Mouse (Mus musculus) adrenal gland, postnatal 14 days (tissue): Measurements from ENCODE around the gene Hemk1. TPM values are rescaled to one million over a fixed set of nuclear protein-coding genes. Genes with fewer than 3 reads are reported as not detected.

ENCODE experiments used
- DNase-seq: peaks from one replicate; pipeline ENCODE4 v3.0.0; 2021; ENCODE audit warnings: mixed read lengths
- total RNA-seq: library from RNA; stranded (reverse); gene quantifications from 2 replicates; pipeline ENCODE4 v1.2.3, GENCODE M21; 2021

Hemk1 gene
- total RNA-seq, 1 experiment from 2014 or later, result 23.9 TPM

DNA sequence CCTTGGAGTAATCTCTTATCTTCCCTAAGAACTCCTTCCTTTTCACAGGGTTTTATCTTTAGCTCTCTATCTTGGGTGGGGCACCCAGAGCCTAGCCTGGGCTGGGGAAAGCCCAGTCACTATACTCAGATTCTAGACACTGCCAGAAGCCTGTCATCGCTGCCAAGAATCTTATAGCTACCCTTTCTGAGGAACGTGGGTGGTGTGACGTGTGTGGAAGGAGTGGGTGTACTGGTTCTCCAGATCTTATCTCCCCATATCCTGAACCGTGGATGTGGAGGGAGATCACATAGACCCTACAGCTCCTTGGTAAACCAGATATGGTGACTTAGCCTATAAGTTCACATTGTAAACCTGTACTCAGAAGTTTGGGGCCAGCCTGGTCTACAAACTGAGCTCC, 42.5 kb downstream of the Hemk1 start:
- DNase-seq, result no peak

GRCm38 (mm10) chr9:107294249-107294648, 43.9 kb downstream of the Hemk1 start:
- peak; percentile 91 for DNase-seq

GRCm38 (mm10) chr9:107290897-107291296, 47.3 kb downstream of the Hemk1 start:
- peak; percentile 90 for DNase-seq

DNA sequence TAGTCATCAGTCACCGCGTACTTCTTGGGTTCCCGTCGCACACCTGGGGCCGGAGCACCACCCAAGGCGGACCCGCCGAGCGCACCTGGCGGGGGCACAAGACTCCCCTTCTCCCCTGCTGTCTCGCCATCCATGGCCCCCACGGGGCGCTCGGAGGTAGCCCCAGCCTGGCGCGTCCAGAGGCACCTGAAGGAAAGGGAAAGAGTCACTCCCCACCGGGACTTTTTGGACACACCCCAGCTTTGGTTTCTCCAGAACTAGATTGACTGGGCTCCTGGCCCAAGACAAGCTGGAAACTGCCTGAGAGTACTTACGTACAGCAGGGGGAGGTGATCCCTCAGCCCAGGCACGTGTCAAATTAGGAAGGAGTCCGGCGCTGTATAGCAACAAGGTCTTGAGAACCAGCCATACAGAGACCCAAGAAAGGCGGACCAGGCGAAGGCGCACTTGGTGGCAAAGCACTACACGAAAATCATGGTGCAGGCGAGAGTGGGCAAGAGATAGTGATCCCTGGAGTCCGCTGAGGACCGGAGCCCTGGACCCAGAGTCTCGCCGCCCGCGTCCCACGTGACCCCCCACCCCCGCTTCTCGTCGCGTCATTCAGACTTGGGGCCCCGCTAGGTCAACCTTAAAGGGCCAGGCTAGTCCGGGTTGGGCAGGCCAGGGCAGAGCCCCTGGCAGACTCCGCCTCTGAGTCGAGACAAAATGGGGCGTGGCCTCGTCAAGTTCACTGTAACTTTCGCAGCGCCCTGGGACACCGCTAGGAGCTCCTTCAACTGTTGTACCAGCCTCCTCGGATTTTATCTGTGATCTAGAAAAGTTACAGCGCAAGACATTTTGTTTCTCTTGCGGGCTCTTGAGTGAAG, 48.7 kb downstream of the Hemk1 start, which contains the start of gene Mapkapk3:
Mapkapk3 (minus strand) TSS at position 667 of the 866 bp plus-strand sequence.
- DNase-seq, result peak; percentile 95

DNA sequence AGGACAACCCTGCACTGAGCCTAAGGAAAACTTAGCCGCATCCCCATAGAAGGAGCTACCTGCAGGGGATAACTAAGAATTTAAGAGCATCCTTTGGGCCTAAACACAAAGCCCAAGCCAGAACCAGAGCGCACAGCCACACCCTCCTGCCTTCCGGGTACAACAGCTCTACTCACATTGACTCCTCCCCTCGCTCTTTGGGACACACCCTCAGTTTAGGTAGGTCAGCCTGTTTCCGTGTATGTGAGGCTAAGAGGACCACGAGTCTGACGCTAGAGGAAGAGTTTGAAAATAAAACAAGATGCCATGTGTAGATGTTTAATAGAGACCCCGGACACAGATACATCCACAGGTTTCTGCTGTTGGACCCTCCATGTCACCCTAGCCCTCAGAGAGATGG, 49.4 kb downstream of the Hemk1 start:
- DNase-seq, result no peak

- DNase-seq, result no peak
Observed at GRCm38 (mm10) chr9:107288105-107288650, 50.0 kb downstream of the Hemk1 start.

DNA sequence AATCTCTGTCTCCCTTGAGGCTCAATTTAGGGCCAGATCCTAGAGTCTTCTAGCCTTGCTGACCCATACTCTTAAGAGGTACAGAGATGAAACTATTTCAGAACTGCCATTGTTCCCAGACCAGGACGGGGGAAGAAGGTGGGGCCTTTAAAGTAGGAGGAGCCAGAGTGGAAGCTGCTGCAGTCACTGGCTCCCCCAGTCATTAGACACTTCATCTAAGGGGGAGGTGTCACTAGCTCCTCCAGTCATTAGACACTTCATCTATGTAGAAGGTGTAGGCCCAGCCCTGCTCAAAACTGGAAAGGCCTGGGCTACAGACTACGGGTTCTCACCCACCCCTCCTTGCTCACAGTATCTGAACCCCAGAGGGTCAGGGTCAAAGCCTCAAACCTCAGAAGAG, 50.9 kb downstream of the Hemk1 start:
- no peak for DNase-seq

DNA sequence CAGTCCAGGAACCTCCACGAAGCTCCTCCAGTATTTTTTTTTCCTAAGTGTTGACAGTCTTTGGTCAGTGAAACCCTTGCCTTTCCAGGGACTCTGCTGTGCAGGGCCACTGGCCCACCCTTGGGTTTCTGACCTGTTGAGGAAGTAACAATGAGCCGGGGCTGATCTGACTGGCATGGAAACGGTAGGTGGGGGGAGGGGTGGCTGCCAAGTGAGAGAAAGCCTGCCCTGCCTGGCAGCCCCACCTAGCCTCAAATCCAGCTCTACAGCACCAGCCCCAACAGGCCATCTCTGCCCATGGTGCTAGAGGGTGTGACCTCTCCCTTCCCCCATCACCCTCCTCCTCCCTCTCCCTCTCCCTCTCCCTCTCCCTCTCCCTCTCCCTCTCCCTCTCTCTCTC, 53.1 kb downstream of the Hemk1 start:
- DNase-seq, result peak; percentile 38

- DNase-seq, result no peak
Observed at GRCm38 (mm10) chr9:107282951-107283350, 55.2 kb downstream of the Hemk1 start.

DNA sequence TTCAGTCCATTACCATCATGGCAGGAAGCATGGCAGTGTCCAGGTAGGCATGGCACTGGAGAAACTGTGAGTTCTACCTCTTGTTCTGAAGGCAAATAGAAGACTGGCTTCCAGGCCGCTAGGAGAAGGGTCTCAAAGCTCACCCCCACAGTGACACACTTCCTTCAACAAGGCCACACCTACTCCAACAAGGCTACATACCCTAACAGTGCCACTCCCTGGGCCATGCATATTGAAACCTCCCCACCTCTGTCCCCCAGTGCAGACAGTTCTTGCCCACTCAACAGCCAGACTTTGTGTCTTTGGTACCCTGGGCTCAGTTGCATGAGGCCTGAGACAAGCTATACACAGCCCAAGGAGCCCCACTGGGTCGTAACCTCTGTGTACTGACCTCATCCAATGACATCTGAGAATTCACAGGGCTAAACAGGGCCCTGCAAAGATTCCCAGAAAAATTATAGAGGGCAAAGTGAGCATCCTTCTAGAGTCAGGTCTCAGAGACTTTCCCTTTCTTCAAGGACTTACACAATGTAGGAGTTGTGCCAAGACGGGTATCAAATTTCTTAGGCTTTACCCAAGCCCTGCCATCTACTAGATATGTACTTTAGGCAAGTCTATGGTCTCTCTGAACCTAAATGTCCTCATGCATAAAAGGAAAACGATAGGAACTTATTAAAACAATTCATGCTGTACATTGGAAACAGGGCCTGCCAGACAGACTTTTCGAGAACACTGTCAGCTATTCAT, 56.7 kb downstream of the Hemk1 start:
- no peak for DNase-seq

DNA sequence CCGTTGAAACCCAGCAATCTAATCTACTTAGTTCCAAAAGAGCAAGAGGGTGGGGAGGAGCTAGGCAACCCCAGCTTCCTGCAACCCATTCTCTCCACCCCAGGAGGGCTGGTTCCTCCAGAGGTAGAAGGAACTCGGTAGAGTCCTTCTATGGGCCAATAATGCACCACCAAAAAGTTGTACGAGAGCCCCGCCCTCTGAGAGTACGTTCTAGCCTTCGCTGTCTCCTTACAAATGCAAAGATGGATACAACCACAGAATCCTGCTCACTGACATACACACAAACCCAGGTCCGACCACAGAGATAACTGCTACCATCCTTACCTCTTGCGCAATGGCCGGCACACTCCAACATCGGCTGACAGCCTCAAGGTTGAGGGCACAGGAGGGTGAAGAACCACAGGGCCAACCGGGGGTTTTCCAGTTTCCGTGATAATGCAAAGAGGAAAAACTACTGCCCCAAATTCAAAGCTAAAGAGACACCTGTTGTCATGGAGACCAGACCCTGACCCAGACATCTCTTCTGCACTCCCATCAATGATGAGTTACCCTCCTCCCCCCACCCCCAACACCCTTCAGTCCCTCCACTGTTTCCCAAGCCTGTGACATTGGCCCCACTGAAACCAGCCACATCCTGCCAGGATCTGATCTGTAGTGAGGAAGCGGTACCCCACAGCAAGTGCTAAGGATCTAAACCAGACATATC, 57.7 kb downstream of the Hemk1 start:
- DNase-seq, result peak; percentile 66

- DNase-seq, result peak; percentile 33
Observed at GRCm38 (mm10) chr9:107279378-107280321, 58.5 kb downstream of the Hemk1 start.

- DNase-seq, result peak; percentile 85
Observed at GRCm38 (mm10) chr9:107278527-107279377, 59.4 kb downstream of the Hemk1 start.

DNA sequence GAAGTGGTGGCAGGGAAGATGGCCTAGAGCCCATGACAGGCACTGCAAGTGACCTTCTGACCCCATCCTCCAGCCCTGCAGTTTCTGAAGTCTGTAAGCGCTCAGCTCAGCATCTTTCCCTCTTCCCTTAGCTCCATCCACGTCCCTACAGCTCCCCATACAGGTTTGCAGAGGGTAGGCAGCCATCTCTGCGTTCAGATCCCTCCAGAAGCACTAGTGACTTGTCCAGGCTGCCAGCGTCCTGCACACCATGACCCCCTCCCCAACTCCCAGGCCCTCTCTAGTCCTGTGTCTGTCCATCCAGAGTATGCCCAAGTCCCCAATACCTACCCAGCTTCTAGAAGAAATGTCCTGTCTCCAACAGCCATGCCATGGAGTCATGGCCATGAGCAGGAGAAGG, 60.0 kb downstream of the Hemk1 start:
- peak; percentile 28 for DNase-seq

GRCm38 (mm10) chr9:107277603-107278002, 60.5 kb downstream of the Hemk1 start:
- peak; percentile 78 for DNase-seq

Other genes starting within 250 kb of the Hemk1 start
- 3.4 and 4.2 TPM in 2 replicates for gene Dock3, start 106.4 kb downstream of the Hemk1 start, total RNA-seq
- gene Mapkapk3, start 48.5 kb downstream of the Hemk1 start, total RNA-seq, result 34.9 and 42.8 TPM in 2 replicates
- gene Cish, start 42.3 kb downstream of the Hemk1 start, total RNA-seq, result 20.5 and 63.5 TPM in 2 replicates
- 2.3 and 2.8 TPM in 2 replicates for gene 6430571L13Rik, start 2.3 kb upstream of the Hemk1 start, total RNA-seq
- 5.1 and 6.6 TPM in 2 replicates for gene Cacna2d2, start 61.3 kb upstream of the Hemk1 start, total RNA-seq
- 36.1 and 36.9 TPM in 2 replicates for gene Tmem115, start 195.6 kb upstream of the Hemk1 start, total RNA-seq
- 14.0 and 17.4 TPM in 2 replicates for gene Cyb561d2, start 203.8 kb upstream of the Hemk1 start, total RNA-seq
- gene Nprl2, start 203.9 kb upstream of the Hemk1 start, total RNA-seq, result 21.5 and 22.2 TPM in 2 replicates
- gene Zmynd10, start 208.9 kb upstream of the Hemk1 start, total RNA-seq, result 0.19 and 0.38 TPM in 2 replicates
- gene Rassf1, start 213.2 kb upstream of the Hemk1 start, total RNA-seq, result 22.9 and 26.2 TPM in 2 replicates
- 32.7 and 37.9 TPM in 2 replicates for gene Tusc2, start 224.9 kb upstream of the Hemk1 start, total RNA-seq
- gene Hyal2, start 229.6 kb upstream of the Hemk1 start, total RNA-seq, result 35.0 and 38.9 TPM in 2 replicates
- gene Hyal1, start 238.6 kb upstream of the Hemk1 start, total RNA-seq, result 9.9 and 17.6 TPM in 2 replicates
- 19.6 and 21.0 TPM in 2 replicates for gene Naa80, start 240.5 kb upstream of the Hemk1 start, total RNA-seq
- gene Hyal3, start 242.5 kb upstream of the Hemk1 start, total RNA-seq, result 1.4 and 1.6 TPM in 2 replicates
- gene Ifrd2, start 249.3 kb upstream of the Hemk1 start, total RNA-seq, result 42.1 and 43.1 TPM in 2 replicates